Mouse (Mus musculus) cerebellum, adult 2 months (tissue): ENCODE measurements around the gene Spred2. TPM values are rescaled to one million over a fixed set of nuclear protein-coding genes. Genes with fewer than 3 reads are reported as not detected.
A peak's percentile ranks its signal among the peaks of the same experiment; 100 is the strongest.

ENCODE experiments used
- DNase-seq, 2 experiments: peaks; one replicate each; pipeline ENCODE4 v3.0.0; 2021
- H3K27ac ChIP-seq: fragments of 200-500 bp; 2 replicates; pipeline ENCODE4 v1.5.1; 2012; ENCODE audit warnings: low read length, control low read depth, inconsistent platforms; ENCODE audit not compliant: insufficient read depth
- H3K27me3 ChIP-seq: fragments of 200-500 bp; 2 replicates; pipeline ENCODE4 v1.6.1; 2012; ENCODE audit warnings: inconsistent platforms, mild to moderate bottlenecking, low read length, moderate library complexity; ENCODE audit not compliant: control insufficient read depth, insufficient read depth
- H3K4me1 ChIP-seq: fragments of 200-500 bp; 2 replicates; pipeline ENCODE4 v1.6.1; 2011; ENCODE audit warnings: low read length; ENCODE audit not compliant: control insufficient read depth, insufficient read depth
- H3K4me3 ChIP-seq: fragments of 200-500 bp; replicated peaks from 2 replicates; pipeline ENCODE3; 2011; ENCODE audit warnings: mild to moderate bottlenecking, low read depth, low read length, control low read depth; ENCODE audit not compliant: insufficient read depth
- CTCF ChIP-seq: fragments of 200-500 bp; IDR thresholded peaks from 2 replicates; pipeline ENCODE4 v1.5.1; 2011; ENCODE audit warnings: low read depth, mild to moderate bottlenecking, control low read depth, low read length, moderate library complexity, borderline replicate concordance; ENCODE audit not compliant: insufficient read depth
- POLR2A ChIP-seq: fragments of 200-500 bp; IDR thresholded peaks from 2 replicates; pipeline ENCODE4 v1.6.1; 2011; ENCODE audit warnings: low read length, control low read depth, borderline replicate concordance; ENCODE audit not compliant: insufficient read depth
- WGBS: fragments of 180-500 bp; shearing (Covaris S2); methylation state at CpG from one replicate; pipeline ENCODE4 v1.1.7; 2018; 5-methylcytosine and 5-hydroxymethylcytosine counted together
- polyA plus RNA-seq: library from polyadenylated mRNA; depleted of rRNA; stranded (reverse); fragments of >200 nt; gene quantifications from 2 replicates; pipeline ENCODE4 v1.2.3, GENCODE M21; 2012

Gene Spred2
- polyA plus RNA-seq, 1 experiment = 40.3 TPM

GRCm38 (mm10) chr11:19983298-19983697 lies 59.1 kb downstream of the Spred2 start:
- H3K27me3 ChIP-seq = no peaks in the 10 kb centered on the region
- no peak for DNase-seq
- WGBS = 15% methylated on average over 4 of the region's 4 CpGs
- H3K4me1 ChIP-seq = peaks cover 23% of the 10 kb centered on the region
- H3K27ac ChIP-seq = 0 out of 2 replicates have a peak overlapping the region, but pooled peaks have one; percentile 9
- TF ChIP-seq CTCF = no peak
- TF ChIP-seq POLR2A = no peak
- no peak overlapping the region for H3K4me3 ChIP-seq

- WGBS = 86% methylated on average over 9 of the region's 9 CpGs
- TF ChIP-seq CTCF (no peak), POLR2A (no peak)
- Histone ChIP-seq H3K27me3 (no peaks in the 10 kb centered on the region), H3K4me1 (peaks cover 22% of the 10 kb centered on the region), H3K4me3 (no peak overlapping the region), H3K27ac (no peak overlapping the region)
- no peak for DNase-seq
These were observed 59.9 kb downstream of the Spred2 start for GRCm38 (mm10) chr11:19984029-19984428.

GRCm38 (mm10) chr11:19985283-19985854 lies 61.2 kb downstream of the Spred2 start:
- no peak overlapping the region for H3K27ac ChIP-seq
- TF ChIP-seq POLR2A = no peak
- TF ChIP-seq CTCF = no peak
- WGBS = 73% methylated on average over 5 of the region's 5 CpGs
- peaks cover 24% of the 10 kb centered on the region for H3K4me1 ChIP-seq
- H3K4me3 ChIP-seq = no peak overlapping the region
- no peaks in the 10 kb centered on the region for H3K27me3 ChIP-seq
- DNase-seq = no peak

GRCm38 (mm10) chr11:19986443-19986861 lies 62.3 kb downstream of the Spred2 start:
- H3K27ac ChIP-seq = no peak overlapping the region
- no peak for DNase-seq
- H3K4me1 ChIP-seq = peaks cover 27% of the 10 kb centered on the region
- WGBS = 17% methylated on average over 1 of the region's 1 CpGs
- no peaks in the 10 kb centered on the region for H3K27me3 ChIP-seq
- TF ChIP-seq POLR2A (no peak), CTCF (no peak)
- H3K4me3 ChIP-seq = no peak overlapping the region

GRCm38 (mm10) chr11:19986871-19987755 lies 62.9 kb downstream of the Spred2 start:
- Histone ChIP-seq H3K27me3 (no peaks in the 10 kb centered on the region), H3K4me3 (no peak overlapping the region), H3K27ac (peak overlapping the region; percentile 33), H3K4me1 (peaks cover 31% of the 10 kb centered on the region)
- no peak for TF ChIP-seq POLR2A
- TF ChIP-seq CTCF = no peak
- no peak for DNase-seq
- 40% methylated on average over 17 of the region's 17 CpGs for WGBS

- WGBS = 53% methylated on average over 9 of the region's 9 CpGs
- Histone ChIP-seq H3K27ac (no peak overlapping the region), H3K27me3 (no peaks in the 10 kb centered on the region), H3K4me3 (no peak overlapping the region), H3K4me1 (peaks cover 35% of the 10 kb centered on the region)
- no peak for DNase-seq
- no peak for TF ChIP-seq POLR2A
- no peak for TF ChIP-seq CTCF
These were observed 63.5 kb downstream of the Spred2 start for GRCm38 (mm10) chr11:19987756-19988091.

GRCm38 (mm10) chr11:19988224-19988623 lies 64.0 kb downstream of the Spred2 start:
- TF ChIP-seq CTCF (no peak), POLR2A (no peak)
- DNase-seq = no peak
- H3K27ac ChIP-seq = no peak overlapping the region
- H3K4me3 ChIP-seq = no peak overlapping the region
- WGBS = 56% methylated on average over 5 of the region's 5 CpGs
- no peaks in the 10 kb centered on the region for H3K27me3 ChIP-seq
- peaks cover 35% of the 10 kb centered on the region for H3K4me1 ChIP-seq

GRCm38 (mm10) chr11:19988631-19989030 lies 64.5 kb downstream of the Spred2 start:
- no peak for DNase-seq
- Histone ChIP-seq H3K27me3 (no peaks in the 10 kb centered on the region), H3K4me3 (no peak overlapping the region), H3K27ac (no peak overlapping the region), H3K4me1 (peaks cover 34% of the 10 kb centered on the region)
- WGBS = 63% methylated on average over 6 of the region's 6 CpGs
- TF ChIP-seq CTCF = no peak
- TF ChIP-seq POLR2A = no peak
